Mouse (Mus musculus): ENCODE data around the gene Btbd35f18. TPM values are rescaled to one million over a fixed set of nuclear protein-coding genes. Genes with fewer than 3 reads are reported as not detected.

Gene Btbd35f18
- polyA plus RNA-seq (2017; shearing (Covaris generic)) = not detected

GRCm38 (mm10) chrX:3699933-3700332 lies at the start of gene Btbd35f18:
Gene Btbd35f18 (plus strand): TSS chrX:3700233.

Other genes with a start within 250 kb of the Btbd35f18 start
- not detected for gene Btbd35f10, start 52.7 kb downstream of the Btbd35f18 start, polyA plus RNA-seq (2017; shearing (Covaris generic))

All from activated CD4-positive, CD25-positive, alpha-beta regulatory T cell (primary cell).